Mouse (Mus musculus) hindbrain, embryonic 10.5 days (tissue): ENCODE measurements around the gene Cish. TPM values are rescaled to one million over a fixed set of nuclear protein-coding genes. Genes with fewer than 3 reads are reported as not detected.

Source experiments
- DNase-seq: peaks from one replicate; pipeline ENCODE4 v3.0.0-alpha.2; 2017; ENCODE audit warnings: low spot score
- H3K27ac ChIP-seq: fragments of 300-500 bp; sonication (generic); 2 replicates; pipeline ENCODE4 v1.5.1; 2016; ENCODE audit warnings: mild to moderate bottlenecking, moderate library complexity
- H3K27me3 ChIP-seq: fragments of 300-500 bp; sonication (generic); 2 replicates; pipeline ENCODE4 v1.6.1; 2016; ENCODE audit warnings: mild to moderate bottlenecking; ENCODE audit not compliant: poor library complexity, insufficient read depth, severe bottlenecking
- H3K36me3 ChIP-seq: fragments of 300-500 bp; sonication (generic); 2 replicates; pipeline ENCODE4 v1.6.1; 2016; ENCODE audit warnings: mild to moderate bottlenecking, moderate library complexity
- H3K4me1 ChIP-seq: fragments of 300-500 bp; sonication (generic); replicated peaks from 2 replicates; pipeline ENCODE4 v1.6.1; 2016; ENCODE audit warnings: mild to moderate bottlenecking
- H3K4me3 ChIP-seq: fragments of 300-500 bp; sonication (generic); 2 replicates; pipeline ENCODE4 v1.5.1; 2016; ENCODE audit warnings: mild to moderate bottlenecking, moderate library complexity
- H3K9me3 ChIP-seq: fragments of 300-500 bp; sonication (generic); 2 replicates; pipeline ENCODE4 v1.6.1; 2016; ENCODE audit warnings: mild to moderate bottlenecking, moderate library complexity
- WGBS: fragments of 180-500 bp; shearing (Covaris S2); methylation state at CpG from one replicate; pipeline ENCODE4 v1.1.7; 2016; 5-methylcytosine and 5-hydroxymethylcytosine counted together
- polyA plus RNA-seq: library from polyadenylated mRNA; unstranded; fragments of >200 nt; fragmentation: Nextera tagmentation; extraction: Ambion mirVana; gene quantifications from 2 replicates; pipeline ENCODE4 v1.2.1, GENCODE M21; 2016

Cish gene
- polyA plus RNA-seq: 8.8 and 9.7 TPM in 2 replicates

- Histone ChIP-seq H3K4me1 (peaks cover 32% of the 10 kb centered on the region), H3K36me3 (peaks cover 7% of the 10 kb centered on the region), H3K4me3 (peak within 1 kb of the TSS; percentile 69), H3K27ac (peak within 1 kb of the TSS; percentile 86), H3K27me3 (peaks cover 30% of the 10 kb centered on the region), H3K9me3 (no peaks in the 10 kb centered on the region)
- DNase-seq: no peak
Observed at GRCm38 (mm10) chr9:107296016-107296040, at the start of gene Cish. Cish (plus strand) TSS chr9:107296026.

- Histone ChIP-seq H3K4me3 (no peak overlapping the region), H3K27me3 (no peaks in the 10 kb centered on the region), H3K36me3 (no peaks in the 10 kb centered on the region), H3K9me3 (no peaks in the 10 kb centered on the region), H3K27ac (no peak overlapping the region), H3K4me1 (no peaks in the 10 kb centered on the region)
- 67% methylated on average over 4 of the region's 4 CpGs for WGBS
- DNase-seq: no peak
Observed at GRCm38 (mm10) chr9:107246170-107246569, 49.7 kb upstream of the Cish start.

DNA sequence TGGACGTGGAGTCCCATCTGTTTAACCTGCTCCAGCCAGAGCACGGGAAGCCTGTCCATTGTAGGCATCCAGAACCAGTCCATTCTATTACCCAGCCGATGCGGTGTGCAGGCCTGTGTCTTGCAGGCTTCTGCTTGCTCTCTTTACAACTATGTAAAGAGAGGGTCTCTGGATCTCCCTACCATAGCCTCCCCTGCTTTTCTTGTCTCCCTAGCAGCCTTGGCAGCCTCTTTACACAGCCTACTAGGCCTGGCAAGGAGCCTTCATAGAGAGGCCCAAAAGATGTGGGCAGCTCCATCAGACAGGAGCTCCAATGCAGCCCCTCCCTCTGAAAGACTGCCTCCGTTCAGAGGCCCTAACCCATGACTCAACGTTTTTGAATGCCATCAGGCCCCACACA is 46.7 kb upstream of the Cish start:
- no peaks in the 10 kb centered on the region for H3K36me3 ChIP-seq
- no peak overlapping the region for H3K4me3 ChIP-seq
- DNase-seq: no peak
- H3K27ac ChIP-seq: no peak overlapping the region
- H3K4me1 ChIP-seq: peaks cover 5% of the 10 kb centered on the region; the same call in 1 of the 2 replicates
- no peaks in the 10 kb centered on the region for H3K9me3 ChIP-seq
- 78% methylated on average over 6 of the region's 6 CpGs for WGBS
- no peaks in the 10 kb centered on the region for H3K27me3 ChIP-seq

DNA sequence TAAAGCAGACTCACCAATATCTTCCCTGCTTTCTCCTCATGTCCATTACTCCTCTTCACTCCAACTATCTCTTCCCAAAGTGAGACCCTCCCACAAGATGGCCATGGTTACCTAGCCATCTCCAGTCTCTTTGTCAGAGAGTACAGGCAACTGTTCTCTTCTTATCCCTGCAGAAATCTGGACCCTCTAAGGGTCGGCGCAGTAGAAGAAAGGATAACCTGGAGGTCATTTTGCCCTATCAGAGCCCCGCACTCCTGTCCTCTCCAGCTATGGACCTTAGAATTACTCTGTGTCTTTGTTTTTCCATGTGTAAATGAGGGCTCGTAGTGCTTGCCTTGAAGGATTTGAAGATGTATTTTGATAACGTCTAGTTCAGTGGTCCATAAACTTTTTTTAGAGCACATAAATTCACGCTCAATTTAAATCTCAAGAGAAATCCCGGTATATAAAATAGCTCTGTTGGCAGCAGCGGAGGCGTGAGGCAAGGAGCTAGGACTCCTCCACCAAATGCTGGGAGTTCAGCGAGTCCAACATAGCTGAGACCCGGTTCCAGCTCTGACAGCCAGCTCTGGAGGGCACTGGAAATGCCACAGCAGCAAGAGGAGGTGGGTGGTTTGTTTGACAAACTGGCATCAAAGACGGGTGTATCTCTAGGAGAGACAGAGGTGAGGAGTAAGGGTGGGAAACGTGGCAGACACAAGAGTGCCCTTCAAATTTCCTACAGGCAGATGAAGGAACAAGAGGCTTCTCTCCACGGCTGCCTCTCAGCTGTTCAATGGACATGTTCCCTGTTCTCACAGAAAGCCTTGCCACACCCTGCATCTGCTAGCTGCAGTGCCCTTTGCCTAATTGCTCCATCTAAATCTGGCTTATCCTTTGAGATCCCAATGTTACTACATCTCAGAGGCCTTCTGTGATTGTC is 45.1 kb upstream of the Cish start:
- Histone ChIP-seq H3K4me1 (peaks cover 14% of the 10 kb centered on the region), H3K27ac (no peak overlapping the region), H3K9me3 (no peaks in the 10 kb centered on the region), H3K27me3 (no peaks in the 10 kb centered on the region), H3K4me3 (no peak overlapping the region), H3K36me3 (no peaks in the 10 kb centered on the region)
- DNase-seq: no peak
- 90% methylated on average over 14 of the region's 14 CpGs for WGBS

- Histone ChIP-seq H3K4me1 (peaks cover 22% of the 10 kb centered on the region), H3K9me3 (no peaks in the 10 kb centered on the region), H3K27me3 (no peaks in the 10 kb centered on the region), H3K4me3 (no peak overlapping the region), H3K27ac (peak overlapping the region; percentile 66; the same call in 1 of the 2 replicates), H3K36me3 (no peaks in the 10 kb centered on the region)
- DNase-seq: no peak
- WGBS: 24% methylated on average over 5 of the region's 5 CpGs
Observed at GRCm38 (mm10) chr9:107252164-107252563, 43.7 kb upstream of the Cish start.

GRCm38 (mm10) chr9:107254476-107254875 is 41.4 kb upstream of the Cish start:
- Histone ChIP-seq H3K36me3 (no peaks in the 10 kb centered on the region), H3K4me3 (no peak overlapping the region), H3K27ac (no peak overlapping the region), H3K27me3 (no peaks in the 10 kb centered on the region), H3K9me3 (no peaks in the 10 kb centered on the region), H3K4me1 (peaks cover 22% of the 10 kb centered on the region)
- 84% methylated on average over 12 of the region's 12 CpGs for WGBS
- no peak for DNase-seq

- H3K4me1 ChIP-seq: peaks cover 22% of the 10 kb centered on the region
- no peaks in the 10 kb centered on the region for H3K27me3 ChIP-seq
- no peak overlapping the region for H3K4me3 ChIP-seq
- DNase-seq: no peak
- H3K9me3 ChIP-seq: no peaks in the 10 kb centered on the region
- no peak overlapping the region for H3K27ac ChIP-seq
- 87% methylated on average over 3 of the region's 3 CpGs for WGBS
- H3K36me3 ChIP-seq: no peaks in the 10 kb centered on the region
Observed at GRCm38 (mm10) chr9:107254925-107255324, 40.9 kb upstream of the Cish start.

GRCm38 (mm10) chr9:107255596-107255995 is 40.2 kb upstream of the Cish start:
- Histone ChIP-seq H3K36me3 (no peaks in the 10 kb centered on the region), H3K27ac (0 out of 2 replicates have a peak overlapping the region, but pooled peaks have one; percentile 23), H3K4me1 (peaks cover 22% of the 10 kb centered on the region), H3K27me3 (no peaks in the 10 kb centered on the region), H3K4me3 (no peak overlapping the region), H3K9me3 (no peaks in the 10 kb centered on the region)
- 38% methylated on average over 3 of the region's 3 CpGs for WGBS
- peak; percentile 25 for DNase-seq

DNA sequence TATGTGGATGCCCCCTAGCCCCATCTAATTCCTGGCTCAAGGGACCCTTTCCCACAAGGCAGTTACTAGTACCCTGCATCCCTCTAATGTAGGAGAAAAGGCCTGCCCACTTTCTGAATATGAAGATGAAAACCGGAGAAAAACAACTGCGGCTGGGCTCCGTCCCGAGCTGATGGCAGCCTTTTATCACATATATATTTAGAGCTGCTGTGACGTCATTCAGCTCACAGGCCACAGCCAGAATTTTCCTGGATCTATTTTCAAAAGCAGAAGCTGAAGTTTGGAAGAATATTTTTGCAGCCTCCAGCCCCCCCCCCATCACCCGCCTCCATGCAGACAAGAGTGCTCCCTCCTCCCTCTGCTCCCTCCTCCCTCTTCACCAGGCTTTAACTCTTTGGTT is 36.3 kb upstream of the Cish start:
- Histone ChIP-seq H3K27ac (no peak overlapping the region), H3K27me3 (no peaks in the 10 kb centered on the region), H3K4me3 (no peak overlapping the region), H3K36me3 (no peaks in the 10 kb centered on the region), H3K4me1 (peaks cover 21% of the 10 kb centered on the region), H3K9me3 (no peaks in the 10 kb centered on the region)
- DNase-seq: no peak
- 79% methylated on average over 6 of the region's 6 CpGs for WGBS

DNA sequence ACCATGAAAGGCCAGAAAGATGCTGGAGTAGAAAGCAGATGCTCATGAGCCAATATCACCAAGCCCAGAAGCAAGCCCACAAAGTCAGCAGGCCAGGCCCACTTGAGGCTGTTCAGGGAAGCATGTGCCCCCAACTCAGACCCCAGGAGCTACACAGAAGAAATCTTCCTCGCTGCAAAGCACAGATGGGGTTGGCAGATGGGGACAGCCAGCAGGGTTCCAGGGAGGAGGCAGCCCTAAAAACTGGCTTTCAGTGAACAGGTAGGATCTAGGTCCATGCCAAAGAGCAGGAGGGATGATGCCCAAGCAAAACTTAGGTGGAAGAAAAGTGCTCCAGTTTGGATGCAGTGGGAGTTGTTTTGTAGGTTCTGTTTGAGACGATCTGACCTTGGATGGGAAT is 35.4 kb upstream of the Cish start:
- H3K9me3 ChIP-seq: no peaks in the 10 kb centered on the region
- no peak overlapping the region for H3K4me3 ChIP-seq
- DNase-seq: no peak
- WGBS: 87% methylated on average over 2 of the region's 2 CpGs
- no peak overlapping the region for H3K27ac ChIP-seq
- H3K27me3 ChIP-seq: no peaks in the 10 kb centered on the region
- no peaks in the 10 kb centered on the region for H3K36me3 ChIP-seq
- peaks cover 19% of the 10 kb centered on the region for H3K4me1 ChIP-seq

DNA sequence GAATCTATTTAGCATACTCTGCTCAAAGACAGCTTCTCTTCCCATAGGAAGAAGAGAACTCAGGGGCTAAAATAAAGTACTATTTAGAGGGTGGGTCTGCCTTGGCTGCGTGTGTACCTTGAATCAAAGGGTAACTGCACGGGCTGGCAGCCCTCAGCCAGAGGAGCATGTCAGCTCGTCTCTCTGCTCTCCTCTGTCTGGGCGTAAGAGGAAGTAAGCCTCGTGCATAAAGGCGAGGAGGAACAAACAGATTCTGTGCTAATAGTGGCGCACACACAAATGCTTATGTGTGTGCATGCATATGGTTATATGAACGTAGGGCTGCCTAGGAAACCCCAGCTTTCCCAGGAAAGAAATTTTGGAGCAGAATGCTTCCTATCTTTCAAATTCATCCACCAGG is 35.0 kb upstream of the Cish start:
- Histone ChIP-seq H3K4me3 (no peak overlapping the region), H3K27me3 (no peaks in the 10 kb centered on the region), H3K4me1 (peaks cover 15% of the 10 kb centered on the region), H3K27ac (no peak overlapping the region), H3K9me3 (no peaks in the 10 kb centered on the region), H3K36me3 (no peaks in the 10 kb centered on the region)
- no peak for DNase-seq
- 76% methylated on average over 8 of the region's 8 CpGs for WGBS

DNA sequence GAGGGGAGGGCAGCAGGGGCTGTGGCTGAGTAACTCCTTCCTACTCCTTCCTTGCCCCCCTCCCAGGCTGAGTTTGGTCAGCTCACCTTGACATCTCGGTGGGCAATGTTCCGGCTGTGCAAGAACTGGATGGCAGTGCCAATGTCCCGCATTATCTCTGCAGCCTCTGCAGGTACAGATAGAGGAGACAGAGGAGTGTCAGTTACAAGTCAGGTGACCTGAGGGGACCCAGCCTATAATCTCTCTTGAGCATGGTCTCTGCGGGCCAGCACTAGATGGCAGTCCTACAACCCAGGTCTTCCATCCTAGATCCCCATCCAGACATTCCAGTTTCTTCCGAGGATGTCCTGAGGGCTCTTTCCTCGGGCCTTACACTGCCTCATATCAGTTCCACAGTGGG is 34.0 kb upstream of the Cish start:
- Histone ChIP-seq H3K27ac (no peak overlapping the region), H3K27me3 (no peaks in the 10 kb centered on the region), H3K36me3 (no peaks in the 10 kb centered on the region), H3K9me3 (no peaks in the 10 kb centered on the region), H3K4me1 (peaks cover 9% of the 10 kb centered on the region; the same call in 1 of the 2 replicates), H3K4me3 (no peak overlapping the region)
- no peak for DNase-seq
- 75% methylated on average over 6 of the region's 6 CpGs for WGBS

GRCm38 (mm10) chr9:107262375-107262774 is 33.5 kb upstream of the Cish start:
- 79% methylated on average over 7 of the region's 7 CpGs for WGBS
- H3K9me3 ChIP-seq: no peaks in the 10 kb centered on the region
- H3K27ac ChIP-seq: no peak overlapping the region
- DNase-seq: no peak
- no peak overlapping the region for H3K4me3 ChIP-seq
- peaks cover 9% of the 10 kb centered on the region; the same call in 1 of the 2 replicates for H3K4me1 ChIP-seq
- no peaks in the 10 kb centered on the region for H3K27me3 ChIP-seq
- no peaks in the 10 kb centered on the region for H3K36me3 ChIP-seq

GRCm38 (mm10) chr9:107263912-107264311 is 31.9 kb upstream of the Cish start:
- no peak for DNase-seq
- Histone ChIP-seq H3K36me3 (no peaks in the 10 kb centered on the region), H3K27ac (no peak overlapping the region), H3K4me1 (peaks cover 9% of the 10 kb centered on the region; the same call in 1 of the 2 replicates), H3K27me3 (no peaks in the 10 kb centered on the region), H3K4me3 (no peak overlapping the region), H3K9me3 (no peaks in the 10 kb centered on the region)
- 84% methylated on average over 5 of the region's 5 CpGs for WGBS
